Mouse (Mus musculus): ENCODE data around the gene Plk3. TPM values are rescaled to one million over a fixed set of nuclear protein-coding genes. Genes with fewer than 3 reads are reported as not detected.
A peak's percentile ranks its signal among the peaks of the same experiment; 100 is the strongest.
"Not testable (repeated sequence)": the region's sequence is repeated elsewhere in the genome, so short reads cannot be mapped to it uniquely, and the experiment has no call there.

Plk3 gene
- 7.0 and 7.1 TPM in 2 replicates for polyA plus RNA-seq (2014; fragmentation: Nextera tagmentation; extraction: Ambion mirVana)

GRCm38 (mm10) chr4:117133817-117134600, at the start of gene Plk3:
Gene Plk3 (minus strand): TSS chr4:117133963.
- ATAC-seq = peak; percentile 91
- 2% methylated on average over 28 of the region's 48 CpGs for WGBS
- peak within 1 kb of the TSS; percentile 84 for H3K9ac ChIP-seq (ENCODE audit: low read length)

GRCm38 (mm10) chr4:117182759-117183096, 49.0 kb upstream of the Plk3 start:
- H3K4me1 ChIP-seq (ENCODE audit: control insufficient read depth, insufficient read depth, low read length); H3K27ac ChIP-seq (ENCODE audit: low read depth, low read length); DNase-seq (ENCODE audit: low spot score); H3K27me3 ChIP-seq (replicated peaks; ENCODE audit: control insufficient read depth, insufficient read depth, low read length); H3K9me3 ChIP-seq (replicated peaks; ENCODE audit: control insufficient read depth, low read length): not testable (repeated sequence)
- Histone ChIP-seq H3K36me3 (ENCODE audit: control insufficient read depth, insufficient read depth, low read length) (peaks cover 15% of the 10 kb centered on the region), H3K4me2 (ENCODE audit: low read length) (peak overlapping the region; percentile 70), H3K4me3 (ENCODE audit: low read depth, low read length) (peak overlapping the region; percentile 54), H3K9ac (ENCODE audit: low read length) (peak overlapping the region; percentile 66)
- WGBS = 15% methylated on average over 9 of the region's 9 CpGs
- peak; percentile 69 for ATAC-seq

More at GRCm38 (mm10) chr4:117133817-117134600, at the start of gene Plk3:
- H3K27ac ChIP-seq (ENCODE audit: low read depth, low read length) = peak within 1 kb of the TSS; percentile 60; the same call in 1 of the 2 replicates
- H3K4me3 ChIP-seq (ENCODE audit: low read depth, low read length) = peak within 1 kb of the TSS; percentile 90
- H3K9me3 ChIP-seq (replicated peaks; ENCODE audit: control insufficient read depth, low read length) = no peaks in the 10 kb centered on the region
- H3K4me1 ChIP-seq (ENCODE audit: control insufficient read depth, insufficient read depth, low read length) = peaks cover 18% of the 10 kb centered on the region
- H3K27me3 ChIP-seq (replicated peaks; ENCODE audit: control insufficient read depth, insufficient read depth, low read length) = 0 out of 2 replicates have a peak, but pooled peaks cover 3% of the 10 kb centered on the region
- peaks cover 12% of the 10 kb centered on the region; the same call in 1 of the 2 replicates for H3K36me3 ChIP-seq (ENCODE audit: control insufficient read depth, insufficient read depth, low read length)
- peak; percentile 98 for DNase-seq (ENCODE audit: low spot score)
- peak within 1 kb of the TSS; percentile 89 for H3K4me2 ChIP-seq (ENCODE audit: low read length)

GRCm38 (mm10) chr4:117181863-117182758, 48.3 kb upstream of the Plk3 start, which contains the start of gene Kif2c:
Gene Kif2c (minus strand): TSS chr4:117182639.
- Histone ChIP-seq H3K9ac (ENCODE audit: low read length) (peak within 1 kb of the TSS; percentile 66), H3K4me1 (ENCODE audit: control insufficient read depth, insufficient read depth, low read length) (peaks cover 3% of the 10 kb centered on the region; the same call in 1 of the 2 replicates), H3K9me3 (replicated peaks; ENCODE audit: control insufficient read depth, low read length) (no peaks in the 10 kb centered on the region), H3K27me3 (replicated peaks; ENCODE audit: control insufficient read depth, insufficient read depth, low read length) (no peaks in the 10 kb centered on the region), H3K4me2 (ENCODE audit: low read length) (peak within 1 kb of the TSS; percentile 70), H3K4me3 (ENCODE audit: low read depth, low read length) (peak within 1 kb of the TSS; percentile 54), H3K27ac (ENCODE audit: low read depth, low read length) (peak within 1 kb of the TSS; percentile 41; the same call in 1 of the 2 replicates), H3K36me3 (ENCODE audit: control insufficient read depth, insufficient read depth, low read length) (peaks cover 20% of the 10 kb centered on the region)
- DNase-seq (ENCODE audit: low spot score) = peak; percentile 96
- WGBS = 1% methylated on average over 42 of the region's 42 CpGs
- ATAC-seq = peak; percentile 100

GRCm38 (mm10) chr4:117169936-117170335, 36.2 kb upstream of the Plk3 start:
- WGBS = 96% methylated on average over 5 of the region's 5 CpGs
- H3K9me3 ChIP-seq (replicated peaks; ENCODE audit: control insufficient read depth, low read length) = no peaks in the 10 kb centered on the region
- H3K27ac ChIP-seq (ENCODE audit: low read depth, low read length) = no peak overlapping the region
- H3K27me3 ChIP-seq (replicated peaks; ENCODE audit: control insufficient read depth, insufficient read depth, low read length) = no peaks in the 10 kb centered on the region
- no peaks in the 10 kb centered on the region for H3K4me1 ChIP-seq (ENCODE audit: control insufficient read depth, insufficient read depth, low read length)
- ATAC-seq (no peak), DNase-seq (ENCODE audit: low spot score) (no peak)
- H3K36me3 ChIP-seq (ENCODE audit: control insufficient read depth, insufficient read depth, low read length) = peaks cover 91% of the 10 kb centered on the region
- no peak overlapping the region for H3K4me3 ChIP-seq (ENCODE audit: low read depth, low read length)
- H3K4me2 ChIP-seq (ENCODE audit: low read length) = no peak overlapping the region
- no peak overlapping the region for H3K9ac ChIP-seq (ENCODE audit: low read length)

GRCm38 (mm10) chr4:117161183-117161582, 27.4 kb upstream of the Plk3 start:
- Histone ChIP-seq H3K4me3 (ENCODE audit: low read depth, low read length) (no peak overlapping the region), H3K27ac (ENCODE audit: low read depth, low read length) (no peak overlapping the region), H3K27me3 (replicated peaks; ENCODE audit: control insufficient read depth, insufficient read depth, low read length) (no peaks in the 10 kb centered on the region), H3K4me2 (ENCODE audit: low read length) (no peak overlapping the region), H3K36me3 (ENCODE audit: control insufficient read depth, insufficient read depth, low read length) (peaks cover 57% of the 10 kb centered on the region), H3K4me1 (ENCODE audit: control insufficient read depth, insufficient read depth, low read length) (no peaks in the 10 kb centered on the region), H3K9me3 (replicated peaks; ENCODE audit: control insufficient read depth, low read length) (no peaks in the 10 kb centered on the region), H3K9ac (ENCODE audit: low read length) (no peak overlapping the region)
- WGBS = 75% methylated on average over 4 of the region's 4 CpGs
- ATAC-seq = no peak
- DNase-seq (ENCODE audit: low spot score) = no peak

GRCm38 (mm10) chr4:117159666-117160065, 25.9 kb upstream of the Plk3 start:
- no peak overlapping the region for H3K4me3 ChIP-seq (ENCODE audit: low read depth, low read length)
- H3K27ac ChIP-seq (ENCODE audit: low read depth, low read length) = no peak overlapping the region
- no peak for DNase-seq (ENCODE audit: low spot score)
- H3K4me2 ChIP-seq (ENCODE audit: low read length) = no peak overlapping the region
- 81% methylated on average over 10 of the region's 10 CpGs for WGBS
- no peak for ATAC-seq
- H3K4me1 ChIP-seq (ENCODE audit: control insufficient read depth, insufficient read depth, low read length) = no peaks in the 10 kb centered on the region
- H3K9ac ChIP-seq (ENCODE audit: low read length) = no peak overlapping the region
- H3K27me3 ChIP-seq (replicated peaks; ENCODE audit: control insufficient read depth, insufficient read depth, low read length) = no peaks in the 10 kb centered on the region
- no peaks in the 10 kb centered on the region for H3K9me3 ChIP-seq (replicated peaks; ENCODE audit: control insufficient read depth, low read length)
- peaks cover 42% of the 10 kb centered on the region for H3K36me3 ChIP-seq (ENCODE audit: control insufficient read depth, insufficient read depth, low read length)

- H3K36me3 ChIP-seq (ENCODE audit: control insufficient read depth, insufficient read depth, low read length) = peaks cover 48% of the 10 kb centered on the region
Measured at GRCm38 (mm10) chr4:117156372-117156771, 22.6 kb upstream of the Plk3 start.

GRCm38 (mm10) chr4:117155792-117156355, 22.1 kb upstream of the Plk3 start, which contains the start of gene Rps8:
Gene Rps8 (minus strand): TSS chr4:117156243.
- WGBS = under 1% methylated on average over 52 of the region's 52 CpGs
- Histone ChIP-seq H3K4me3 (ENCODE audit: low read depth, low read length) (peak within 1 kb of the TSS; percentile 97), H3K36me3 (ENCODE audit: control insufficient read depth, insufficient read depth, low read length) (peaks cover 48% of the 10 kb centered on the region), H3K27ac (ENCODE audit: low read depth, low read length) (peak within 1 kb of the TSS; percentile 94), H3K9me3 (replicated peaks; ENCODE audit: control insufficient read depth, low read length) (no peaks in the 10 kb centered on the region), H3K4me2 (ENCODE audit: low read length) (peak within 1 kb of the TSS; percentile 89), H3K27me3 (replicated peaks; ENCODE audit: control insufficient read depth, insufficient read depth, low read length) (no peaks in the 10 kb centered on the region), H3K4me1 (ENCODE audit: control insufficient read depth, insufficient read depth, low read length) (no peaks in the 10 kb centered on the region), H3K9ac (ENCODE audit: low read length) (peak within 1 kb of the TSS; percentile 97)
- ATAC-seq (peak; percentile 95), DNase-seq (ENCODE audit: low spot score) (peak; percentile 96)

More at GRCm38 (mm10) chr4:117156372-117156771, 22.6 kb upstream of the Plk3 start:
- ATAC-seq = no peak; the same call in 1 of the 2 replicates
- Histone ChIP-seq H3K27ac (ENCODE audit: low read depth, low read length) (no peak overlapping the region), H3K9me3 (replicated peaks; ENCODE audit: control insufficient read depth, low read length) (no peaks in the 10 kb centered on the region), H3K4me2 (ENCODE audit: low read length) (peak overlapping the region; percentile 89), H3K4me3 (ENCODE audit: low read depth, low read length) (peak overlapping the region; percentile 97), H3K9ac (ENCODE audit: low read length) (peak overlapping the region; percentile 97; the same call in 1 of the 2 replicates), H3K4me1 (ENCODE audit: control insufficient read depth, insufficient read depth, low read length) (no peaks in the 10 kb centered on the region), H3K27me3 (replicated peaks; ENCODE audit: control insufficient read depth, insufficient read depth, low read length) (no peaks in the 10 kb centered on the region)
- DNase-seq (ENCODE audit: low spot score) = no peak
- WGBS = 26% methylated on average over 6 of the region's 6 CpGs
